Mouse (Mus musculus): ENCODE results near the gene Cnp.

Gene Cnp

GRCm38 (mm10) chr11:100625754-100626700, 51.3 kb downstream of the Cnp start:
- DNase-seq, result no peak

GRCm38 (mm10) chr11:100626701-100627195, 52.0 kb downstream of the Cnp start:
- peak; percentile 80 for DNase-seq

- DNase-seq, result no peak
Observed at GRCm38 (mm10) chr11:100628056-100628455, 53.4 kb downstream of the Cnp start.

- no peak for DNase-seq
Observed at GRCm38 (mm10) chr11:100628862-100629352, 54.2 kb downstream of the Cnp start.

GRCm38 (mm10) chr11:100634530-100634929, 59.8 kb downstream of the Cnp start:
- no peak for DNase-seq

- peak; percentile 45 for DNase-seq
Observed at GRCm38 (mm10) chr11:100640159-100640906, 65.6 kb downstream of the Cnp start.
